Mouse (Mus musculus): ENCODE measurements at regions not wholly inside any gene's neighbourhood (a gene's known extent, or its start where the extent isn't known, plus 50 kb on each side); places are given as distances from the start of the nearest gene placed in this dataset.
A peak's percentile ranks its signal among the peaks of the same experiment; 100 is the strongest.

DNA sequence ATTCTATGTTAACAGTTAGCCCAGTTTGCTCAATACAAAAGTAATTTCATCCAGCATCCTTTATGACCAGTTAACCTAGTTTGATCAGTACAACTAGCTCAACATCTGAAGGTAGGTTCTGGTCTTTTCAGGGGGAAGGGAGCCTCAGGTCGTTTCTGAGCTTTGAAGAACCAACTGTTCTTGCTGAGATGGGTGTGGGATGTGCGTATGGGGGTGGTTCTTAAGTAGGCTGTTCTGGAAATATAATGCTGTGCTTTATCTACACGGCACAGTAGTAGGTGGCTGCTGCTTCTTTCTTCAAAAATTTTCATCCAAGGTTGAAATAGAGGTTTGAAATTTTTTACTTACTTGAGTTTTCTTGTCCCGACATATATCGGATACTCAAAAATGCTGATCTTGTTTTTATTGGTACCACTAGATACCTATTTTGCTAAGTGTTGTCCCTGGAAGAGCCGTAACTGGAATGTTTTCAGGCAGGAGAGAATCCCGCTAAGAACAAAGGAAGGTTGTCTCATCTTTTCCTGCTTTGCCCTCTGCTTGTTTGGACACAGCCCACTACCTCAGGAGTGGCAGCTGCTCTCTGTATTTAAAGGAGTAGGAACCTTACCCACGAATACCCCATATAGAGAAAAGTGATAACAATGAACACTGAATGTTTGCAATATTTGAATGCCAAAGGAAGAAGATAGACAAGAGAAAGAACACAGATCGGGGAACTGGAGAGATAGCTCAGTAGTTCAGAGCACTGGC is 275.5 kb downstream of the Cdh10 start:
- no peak for DNase-seq (ENCODE audit: extremely low spot score)

DNA sequence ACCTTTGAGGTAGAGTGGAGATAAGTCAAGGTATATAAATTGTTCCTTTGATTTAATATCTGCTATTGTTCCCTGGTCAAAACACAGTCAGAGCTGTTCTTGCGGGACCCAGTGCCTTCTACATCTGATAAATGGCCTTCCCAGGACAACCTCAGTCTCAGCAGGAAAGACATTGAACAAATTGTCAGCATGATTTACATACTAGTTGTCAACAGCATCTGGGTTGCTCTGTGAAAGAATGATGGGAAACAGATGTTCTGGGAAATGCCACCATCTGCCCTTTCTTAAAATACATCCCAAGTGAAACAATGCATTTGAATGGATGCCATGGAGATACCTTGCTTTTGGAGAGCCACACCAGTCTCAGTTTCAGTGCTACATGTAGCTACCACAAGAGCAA is 296.2 kb downstream of the Cdh10 start:
- peak; percentile 26 for DNase-seq (ENCODE audit: extremely low spot score)

DNA sequence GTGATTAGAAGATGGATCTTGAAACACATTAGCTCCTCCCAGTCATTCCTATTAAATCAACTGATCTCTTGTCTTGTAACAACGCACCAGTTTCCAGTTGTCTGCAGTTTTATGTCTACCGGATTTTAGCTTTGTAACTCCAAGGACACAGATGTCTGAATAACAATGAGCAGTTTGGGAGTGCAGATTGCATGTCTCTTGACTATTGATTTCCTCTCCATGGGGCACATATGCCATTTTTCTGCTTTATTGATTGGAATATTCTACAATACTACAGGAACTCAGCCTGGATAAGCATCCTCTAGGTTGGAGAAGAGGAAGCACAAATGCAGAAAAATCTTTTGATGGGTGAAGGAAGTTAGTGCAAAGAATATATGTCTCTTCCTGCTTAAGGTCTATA is 300.2 kb downstream of the Cdh10 start:
- DNase-seq (ENCODE audit: extremely low spot score), result no peak

GRCm38 (mm10) chr15:19127454-19127853 is 308.7 kb downstream of the Cdh10 start:
- DNase-seq (ENCODE audit: extremely low spot score), result no peak

- no peak for DNase-seq (ENCODE audit: extremely low spot score)
Observed at GRCm38 (mm10) chr15:19129316-19129715, 310.6 kb downstream of the Cdh10 start.

GRCm38 (mm10) chr15:19153682-19154081 is 334.9 kb downstream of the Cdh10 start:
- DNase-seq (ENCODE audit: extremely low spot score), result no peak

- DNase-seq (ENCODE audit: extremely low spot score), result no peak
Observed at GRCm38 (mm10) chr15:19162119-19162888, 343.6 kb downstream of the Cdh10 start.

DNA sequence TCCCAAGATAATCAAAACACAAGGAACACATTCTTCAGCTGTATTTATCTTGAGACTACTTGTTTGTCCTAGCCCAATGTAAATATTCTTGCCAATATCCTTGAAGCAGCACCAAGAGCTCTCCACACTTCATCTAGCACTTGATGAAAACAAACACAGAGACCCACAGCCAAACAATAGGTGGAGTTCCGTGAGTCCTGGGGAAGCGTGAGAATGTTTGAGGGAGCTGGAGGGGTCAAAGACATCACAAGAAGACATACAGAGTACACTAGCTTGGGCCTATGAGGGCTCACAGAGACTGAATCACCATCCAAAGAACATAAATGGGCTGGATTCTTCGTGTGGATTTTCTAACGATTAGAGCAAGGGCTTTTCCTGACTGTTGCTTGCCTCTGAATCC is 356.7 kb downstream of the Cdh10 start:
- DNase-seq (ENCODE audit: extremely low spot score), result no peak
